Mouse (Mus musculus): ENCODE measurements around the gene Zbtb43. TPM values are rescaled to one million over a fixed set of nuclear protein-coding genes. Genes with fewer than 3 reads are reported as not detected.

Gene Zbtb43
- polyA plus RNA-seq, 1 experiment from 2014 or later = 20.0 TPM

- H3K4me2 ChIP-seq = no peak overlapping the region
- ATAC-seq (ENCODE audit: insufficient number of reproducible peaks, insufficient read depth, low FRiP score, low TSS enrichment, low read depth) = no peak
- H3K36me3 ChIP-seq = no peaks in the 10 kb centered on the region
- no peaks in the 10 kb centered on the region for H3K9me3 ChIP-seq
- no peak overlapping the region for H3K4me3 ChIP-seq
- peaks cover 8% of the 10 kb centered on the region; the same call in 1 of the 2 replicates for H3K27me3 ChIP-seq
- peaks cover 8% of the 10 kb centered on the region for H3K4me1 ChIP-seq
- H3K27ac ChIP-seq = peak overlapping the region; percentile 33; the same call in 1 of the 2 replicates
- H3K9ac ChIP-seq = no peak overlapping the region
Observed at GRCm38 (mm10) chr2:33475961-33476360, 7.6 kb upstream of the Zbtb43 start.

DNA sequence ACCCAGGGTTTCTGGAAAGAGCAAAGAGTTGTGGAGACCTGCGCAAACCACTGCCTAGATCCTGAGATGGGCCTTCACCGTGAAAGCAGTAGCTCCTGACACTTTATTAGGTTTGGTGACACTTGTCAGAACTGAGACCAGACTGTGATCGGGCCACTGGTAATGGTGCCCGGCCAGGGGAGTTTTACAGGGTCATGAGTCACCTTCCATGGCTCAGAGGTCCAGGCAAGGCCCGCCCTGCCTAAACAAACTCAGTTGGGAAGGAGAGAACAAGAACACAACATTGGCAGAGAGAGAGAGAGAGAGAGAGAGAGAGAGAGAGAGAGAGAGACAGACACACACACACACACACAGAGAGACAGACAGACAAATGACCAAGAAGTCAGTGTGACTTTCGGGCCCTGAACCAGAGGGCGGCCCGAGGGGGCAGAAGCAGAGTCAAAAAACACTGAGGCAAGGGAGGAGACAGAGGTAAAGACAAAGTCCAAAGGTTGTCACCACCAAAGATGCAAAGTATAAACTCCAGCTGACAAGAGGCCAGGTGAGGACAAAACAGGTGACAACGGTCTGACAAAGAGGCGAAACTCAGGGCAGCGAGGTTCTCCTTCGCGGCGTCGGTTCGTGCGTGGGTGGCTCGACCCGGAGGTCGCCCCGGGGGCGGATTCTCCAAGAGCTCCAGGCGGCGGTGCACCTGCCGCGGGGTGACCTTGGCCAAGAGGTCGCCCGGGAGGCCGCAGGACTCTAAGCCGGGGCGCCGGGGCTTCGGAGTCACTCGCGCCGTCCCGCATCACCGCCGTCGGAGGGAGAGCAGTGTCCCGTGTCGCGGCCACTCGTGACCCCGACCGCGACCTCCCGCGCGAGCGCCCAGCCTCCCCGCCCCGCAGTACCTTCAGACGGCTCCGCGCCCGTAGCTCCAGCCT lies 553 bp downstream of the Zbtb43 start:
- 5% methylated on average over 57 of the region's 57 CpGs for whole genome bisulfite sequencing
- H3K4me1 ChIP-seq = peaks cover 28% of the 10 kb centered on the region
- H3K4me3 ChIP-seq = peak overlapping the region; percentile 97
- H3K9ac ChIP-seq = peak overlapping the region; percentile 94
- H3K27ac ChIP-seq = peak overlapping the region; percentile 39; the same call in 1 of the 2 replicates
- H3K9me3 ChIP-seq = no peaks in the 10 kb centered on the region
- H3K27me3 ChIP-seq = peaks cover 7% of the 10 kb centered on the region; the same call in 1 of the 2 replicates
- peaks cover 15% of the 10 kb centered on the region for H3K36me3 ChIP-seq
- ATAC-seq (ENCODE audit: insufficient number of reproducible peaks, insufficient read depth, low FRiP score, low TSS enrichment, low read depth) = peak; percentile 32; the same call in 1 of the 2 replicates
- H3K4me2 ChIP-seq = peak overlapping the region; percentile 87

DNA sequence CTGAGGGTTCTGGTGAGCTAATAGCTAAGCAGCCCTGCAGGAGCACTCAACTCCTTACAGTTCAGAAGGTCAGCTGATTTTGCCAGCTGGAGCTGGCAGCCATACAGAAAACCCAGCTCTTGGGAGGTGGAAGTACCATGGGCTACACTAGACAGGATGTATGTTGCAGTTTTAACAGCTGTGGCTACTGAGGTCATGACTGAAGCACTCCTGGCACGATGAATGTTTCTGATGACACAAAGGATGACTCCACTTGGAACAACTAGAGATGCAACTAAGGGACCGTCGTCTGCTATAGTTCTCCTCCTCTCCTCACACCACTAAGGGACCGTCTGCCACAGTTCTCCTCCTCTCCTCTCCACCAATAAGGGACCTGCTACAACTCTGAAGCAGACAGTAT lies 2.4 kb downstream of the Zbtb43 start:
- Histone ChIP-seq H3K4me1 (peaks cover 28% of the 10 kb centered on the region), H3K9me3 (no peaks in the 10 kb centered on the region), H3K27ac (no peak overlapping the region), H3K4me2 (no peak overlapping the region), H3K9ac (peak overlapping the region; percentile 51; the same call in 1 of the 2 replicates), H3K27me3 (no peaks in the 10 kb centered on the region), H3K4me3 (no peak overlapping the region), H3K36me3 (peaks cover 32% of the 10 kb centered on the region)
- 61% methylated on average over 4 of the region's 4 CpGs for WGBS
- no peak for ATAC-seq (ENCODE audit: insufficient number of reproducible peaks, insufficient read depth, low FRiP score, low TSS enrichment, low read depth)

- no peak overlapping the region for H3K27ac ChIP-seq
- ATAC-seq (ENCODE audit: insufficient number of reproducible peaks, insufficient read depth, low FRiP score, low TSS enrichment, low read depth) = no peak
- no peak overlapping the region for H3K4me2 ChIP-seq
- H3K36me3 ChIP-seq = peaks cover 39% of the 10 kb centered on the region
- H3K9ac ChIP-seq = 0 out of 2 replicates have a peak overlapping the region, but pooled peaks have one; percentile 27
- WGBS = 63% methylated on average over 5 of the region's 5 CpGs
- H3K4me1 ChIP-seq = peaks cover 28% of the 10 kb centered on the region
- no peaks in the 10 kb centered on the region for H3K27me3 ChIP-seq
- H3K4me3 ChIP-seq = no peak overlapping the region
- no peaks in the 10 kb centered on the region for H3K9me3 ChIP-seq
Observed at GRCm38 (mm10) chr2:33465215-33465614, 3.1 kb downstream of the Zbtb43 start.

DNA sequence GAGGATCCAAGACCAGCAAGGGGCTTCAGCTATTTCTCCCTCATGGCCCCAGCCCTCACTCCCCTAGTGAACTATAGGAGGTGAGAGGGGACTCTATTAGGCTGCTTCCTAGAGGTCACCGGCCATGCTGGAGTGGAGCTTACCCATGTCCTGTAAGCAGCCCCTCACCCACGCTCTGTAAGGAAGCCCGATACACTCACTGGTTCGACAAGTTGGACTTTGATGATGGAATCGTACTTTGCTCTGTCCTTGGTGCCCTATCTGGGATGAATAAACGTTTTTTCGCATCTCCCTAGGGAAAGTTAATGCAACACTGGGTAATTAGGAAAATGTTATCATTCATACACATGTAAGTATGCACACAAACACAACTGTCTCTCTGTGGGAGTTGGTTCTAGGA lies 6.3 kb downstream of the Zbtb43 start:
- Histone ChIP-seq H3K27me3 (no peaks in the 10 kb centered on the region), H3K9ac (no peak overlapping the region), H3K4me2 (no peak overlapping the region), H3K9me3 (no peaks in the 10 kb centered on the region), H3K36me3 (peaks cover 53% of the 10 kb centered on the region), H3K27ac (no peak overlapping the region), H3K4me3 (no peak overlapping the region), H3K4me1 (peaks cover 20% of the 10 kb centered on the region)
- WGBS = 89% methylated on average over 7 of the region's 7 CpGs
- no peak for ATAC-seq (ENCODE audit: insufficient number of reproducible peaks, insufficient read depth, low FRiP score, low TSS enrichment, low read depth)

- no peaks in the 10 kb centered on the region for H3K9me3 ChIP-seq
- WGBS = 72% methylated on average over 1 of the region's 1 CpGs
- peaks cover 12% of the 10 kb centered on the region for H3K4me1 ChIP-seq
- no peak overlapping the region for H3K4me2 ChIP-seq
- no peak overlapping the region for H3K9ac ChIP-seq
- peaks cover 56% of the 10 kb centered on the region for H3K36me3 ChIP-seq
- H3K27ac ChIP-seq = no peak overlapping the region
- no peak for ATAC-seq (ENCODE audit: insufficient number of reproducible peaks, insufficient read depth, low FRiP score, low TSS enrichment, low read depth)
- H3K4me3 ChIP-seq = no peak overlapping the region
- no peaks in the 10 kb centered on the region for H3K27me3 ChIP-seq
Observed at GRCm38 (mm10) chr2:33461066-33461465, 7.3 kb downstream of the Zbtb43 start.

GRCm38 (mm10) chr2:33459660-33460059 lies 8.7 kb downstream of the Zbtb43 start:
- H3K4me1 ChIP-seq = no peaks in the 10 kb centered on the region
- H3K9ac ChIP-seq = no peak overlapping the region
- H3K36me3 ChIP-seq = peaks cover 63% of the 10 kb centered on the region
- H3K27me3 ChIP-seq = no peaks in the 10 kb centered on the region
- no peak overlapping the region for H3K4me3 ChIP-seq
- no peak overlapping the region for H3K4me2 ChIP-seq
- H3K27ac ChIP-seq = no peak overlapping the region
- WGBS = 65% methylated on average over 4 of the region's 4 CpGs
- ATAC-seq (ENCODE audit: insufficient number of reproducible peaks, insufficient read depth, low FRiP score, low TSS enrichment, low read depth) = no peak
- H3K9me3 ChIP-seq = no peaks in the 10 kb centered on the region

- Histone ChIP-seq H3K9me3 (no peaks in the 10 kb centered on the region), H3K27me3 (no peaks in the 10 kb centered on the region), H3K27ac (no peak overlapping the region), H3K4me3 (no peak overlapping the region), H3K4me1 (0 out of 2 replicates have a peak, but pooled peaks cover 3% of the 10 kb centered on the region), H3K4me2 (no peak overlapping the region), H3K9ac (no peak overlapping the region), H3K36me3 (peaks cover 68% of the 10 kb centered on the region)
- ATAC-seq (ENCODE audit: insufficient number of reproducible peaks, insufficient read depth, low FRiP score, low TSS enrichment, low read depth) = no peak
- 83% methylated on average over 3 of the region's 3 CpGs for WGBS
Observed at GRCm38 (mm10) chr2:33456696-33457095, 11.7 kb downstream of the Zbtb43 start.

DNA sequence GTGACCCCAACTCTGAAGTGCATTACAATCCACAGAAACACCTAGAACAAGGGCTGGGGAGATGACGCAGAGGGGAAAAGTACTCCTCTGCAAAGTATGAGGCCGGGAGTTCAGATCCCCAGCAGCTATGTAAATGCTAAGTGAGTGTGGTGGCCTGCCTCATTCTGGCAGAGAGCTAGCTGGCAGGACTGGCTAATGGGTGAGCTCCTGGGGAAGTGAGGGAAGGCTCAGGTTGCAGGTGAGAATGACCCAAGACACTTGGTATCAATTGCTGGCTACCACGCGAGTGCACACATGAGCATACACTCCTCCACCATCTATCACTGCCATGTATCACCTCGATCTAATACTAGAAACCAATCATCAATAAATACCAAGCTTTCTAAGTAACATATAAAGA lies 12.1 kb downstream of the Zbtb43 start:
- Histone ChIP-seq H3K9me3 (no peaks in the 10 kb centered on the region), H3K4me2 (no peak overlapping the region), H3K4me1 (0 out of 2 replicates have a peak, but pooled peaks cover 3% of the 10 kb centered on the region), H3K27me3 (no peaks in the 10 kb centered on the region), H3K36me3 (peaks cover 68% of the 10 kb centered on the region), H3K27ac (no peak overlapping the region), H3K9ac (no peak overlapping the region), H3K4me3 (no peak overlapping the region)
- no peak for ATAC-seq (ENCODE audit: insufficient number of reproducible peaks, insufficient read depth, low FRiP score, low TSS enrichment, low read depth)
- WGBS = 91% methylated on average over 5 of the region's 5 CpGs

GRCm38 (mm10) chr2:33455350-33455749 lies 13.0 kb downstream of the Zbtb43 start:
- no peak for ATAC-seq (ENCODE audit: insufficient number of reproducible peaks, insufficient read depth, low FRiP score, low TSS enrichment, low read depth)
- Histone ChIP-seq H3K4me2 (no peak overlapping the region), H3K9ac (no peak overlapping the region), H3K4me1 (0 out of 2 replicates have a peak, but pooled peaks cover 3% of the 10 kb centered on the region), H3K36me3 (peaks cover 68% of the 10 kb centered on the region), H3K9me3 (no peaks in the 10 kb centered on the region), H3K4me3 (no peak overlapping the region), H3K27ac (no peak overlapping the region), H3K27me3 (no peaks in the 10 kb centered on the region)
- 87% methylated on average over 3 of the region's 3 CpGs for WGBS

GRCm38 (mm10) chr2:33454816-33455215 lies 13.5 kb downstream of the Zbtb43 start:
- no peaks in the 10 kb centered on the region for H3K9me3 ChIP-seq
- WGBS = 90% methylated on average over 8 of the region's 8 CpGs
- H3K27me3 ChIP-seq = no peaks in the 10 kb centered on the region
- H3K4me2 ChIP-seq = no peak overlapping the region
- peaks cover 65% of the 10 kb centered on the region for H3K36me3 ChIP-seq
- ATAC-seq (ENCODE audit: insufficient number of reproducible peaks, insufficient read depth, low FRiP score, low TSS enrichment, low read depth) = no peak
- H3K9ac ChIP-seq = no peak overlapping the region
- H3K27ac ChIP-seq = no peak overlapping the region
- H3K4me1 ChIP-seq = 0 out of 2 replicates have a peak, but pooled peaks cover 3% of the 10 kb centered on the region
- H3K4me3 ChIP-seq = no peak overlapping the region

- Histone ChIP-seq H3K36me3 (peaks cover 68% of the 10 kb centered on the region), H3K9ac (no peak overlapping the region), H3K4me2 (no peak overlapping the region), H3K4me1 (0 out of 2 replicates have a peak, but pooled peaks cover 3% of the 10 kb centered on the region), H3K4me3 (no peak overlapping the region), H3K9me3 (no peaks in the 10 kb centered on the region), H3K27me3 (no peaks in the 10 kb centered on the region), H3K27ac (no peak overlapping the region)
- no peak for ATAC-seq (ENCODE audit: insufficient number of reproducible peaks, insufficient read depth, low FRiP score, low TSS enrichment, low read depth)
- 83% methylated on average over 3 of the region's 3 CpGs for WGBS
Observed at GRCm38 (mm10) chr2:33453476-33453875, 14.9 kb downstream of the Zbtb43 start.

Measured in embryonic facial prominence, embryonic 13.5 days (tissue).